20 mouse cellular contexts compared by ENCODE assay signal in genomic region chr2:77168781-77169180, GRCm38 (mm10). TPM values are rescaled to one million over a fixed set of nuclear protein-coding genes. Genes with fewer than 3 reads are reported as not detected.
DNase-seq lines count a peak whose midpoint lies in the region; ATAC-seq and TF ChIP-seq lines count a peak whose summit lies in the region.
"Had no signal": no experiment of that assay in that cellular context is flagged by ENCODE, and none has a peak within 500 bp of the region (broad histone marks: within the 10 kb centered on the region; RNA-seq: fewer than 3 reads in every experiment).

No protein-coding gene starts in this region.

- no peak for ATAC-seq in hindbrain, postnatal 0 days
- no peak for ATAC-seq in hindbrain, embryonic 14.5 days (ENCODE audit: low FRiP score)
- no peak for ATAC-seq in lung, embryonic 14.5 days (ENCODE audit: insufficient read depth)
- no peak for ATAC-seq in intestine, embryonic 15.5 days
- ATAC-seq: CD4-positive, CD25-positive, alpha-beta regulatory T cell, adult 4 months; forebrain, embryonic 15.5 days had no signal

- H3K27ac ChIP-seq in hindbrain, postnatal 0 days, result no peak overlapping the region
- H3K27ac ChIP-seq in hindbrain, embryonic 14.5 days, result no peak overlapping the region
- H3K27ac ChIP-seq in lung, embryonic 14.5 days (ENCODE audit: low read depth), result no peak overlapping the region
- peak overlapping the region; percentile 60 for H3K27ac ChIP-seq in cortical plate, adult 2 months (ENCODE audit: insufficient read depth, low read length)
- no peak overlapping the region for H3K27ac ChIP-seq in intestine, embryonic 15.5 days
- H3K27ac ChIP-seq: embryonic facial prominence, embryonic 12.5 days; forebrain, embryonic 15.5 days; hindbrain, embryonic 13.5 days; liver, embryonic 14.5 days had no signal

- DNase-seq in heart, adult 11 months, result peak; percentile 82
- no peak for DNase-seq in heart, adult 9 months (ENCODE audit: low spot score in 2 of 2)
- no peak for DNase-seq in hindbrain, postnatal 0 days (ENCODE audit: low spot score)
- DNase-seq in hindbrain, embryonic 14.5 days (ENCODE audit: low spot score), result no peak
- no peak for DNase-seq in lung, embryonic 14.5 days
- DNase-seq in lung, postnatal 10 days, result no peak
- DNase-seq: cerebellum, adult 8-10 months; gastrocnemius, postnatal 36 days; kidney, adult 9 months; kidney, postnatal 4 days; right cerebral cortex, postnatal 25 days; thymus, postnatal 14 days had no signal

- 93% methylated on average over 7 of the region's 7 CpGs for WGBS in hindbrain, postnatal 0 days
- WGBS in hindbrain, embryonic 14.5 days, result 90% methylated on average over 7 of the region's 7 CpGs
- 68% methylated on average over 7 of the region's 7 CpGs for WGBS in lung, embryonic 14.5 days
- WGBS in intestine, embryonic 15.5 days, result 92% methylated on average over 7 of the region's 7 CpGs

- TF ChIP-seq CTCF in hindbrain, postnatal 0 days (IDR thresholded peaks at IDR 0.05; ENCODE audit: low read depth), result no peak
- no peak for TF ChIP-seq CTCF in lung, embryonic 14.5 days (IDR thresholded peaks at IDR 0.05; ENCODE audit: low read depth)
- TF ChIP-seq CTCF in cortical plate, adult 2 months (IDR thresholded peaks at IDR 0.05; ENCODE audit: extremely low read depth, insufficient read depth, low read length), result no peak

- no peaks in the 10 kb centered on the region for H3K27me3 ChIP-seq in hindbrain, postnatal 0 days (ENCODE audit: insufficient read depth, low read length)
- 0 out of 2 replicates have a peak, but pooled peaks cover 3% of the 10 kb centered on the region for H3K27me3 ChIP-seq in hindbrain, embryonic 14.5 days (ENCODE audit: control insufficient read depth, insufficient read depth, low read length)
- H3K27me3 ChIP-seq in lung, embryonic 14.5 days (ENCODE audit: insufficient read depth, low read length), result no peaks in the 10 kb centered on the region
- H3K27me3 ChIP-seq in intestine, embryonic 15.5 days (replicated peaks), result no peaks in the 10 kb centered on the region
- H3K27me3 ChIP-seq: embryonic facial prominence, embryonic 12.5 days; forebrain, embryonic 15.5 days had no signal

- TF ChIP-seq POLR2A in cortical plate, adult 2 months (IDR thresholded peaks at IDR 0.05; ENCODE audit: extremely low read depth, insufficient read depth, low read length), result no peak

- no peak overlapping the region for H3K4me3 ChIP-seq in hindbrain, postnatal 0 days (ENCODE audit: low read length)
- no peak overlapping the region for H3K4me3 ChIP-seq in hindbrain, embryonic 14.5 days (replicated peaks; ENCODE audit: low read length)
- no peak overlapping the region for H3K4me3 ChIP-seq in lung, embryonic 14.5 days (ENCODE audit: low read depth, low read length)
- peak overlapping the region; percentile 5; the same call in 1 of the 2 replicates for H3K4me3 ChIP-seq in cortical plate, adult 2 months (ENCODE audit: insufficient read depth, low read length)
- H3K4me3 ChIP-seq in intestine, embryonic 15.5 days (replicated peaks), result no peak overlapping the region
- H3K4me3 ChIP-seq: embryonic facial prominence, embryonic 12.5 days; forebrain, embryonic 15.5 days; hindbrain, embryonic 13.5 days had no signal

- H3K36me3 ChIP-seq in hindbrain, postnatal 0 days (ENCODE audit: insufficient read depth, low read length), result no peaks in the 10 kb centered on the region
- no peaks in the 10 kb centered on the region for H3K36me3 ChIP-seq in hindbrain, embryonic 14.5 days (replicated peaks; ENCODE audit: control insufficient read depth, insufficient read depth)
- no peaks in the 10 kb centered on the region for H3K36me3 ChIP-seq in lung, embryonic 14.5 days (ENCODE audit: insufficient read depth)
- no peaks in the 10 kb centered on the region for H3K36me3 ChIP-seq in intestine, embryonic 15.5 days
- H3K36me3 ChIP-seq: embryonic facial prominence, embryonic 12.5 days; forebrain, embryonic 15.5 days; G1E; hindbrain, embryonic 13.5 days had no signal

- no peak overlapping the region for H3K9ac ChIP-seq in hindbrain, postnatal 0 days (replicated peaks; ENCODE audit: low read length)
- H3K9ac ChIP-seq in hindbrain, embryonic 14.5 days, result no peak overlapping the region
- H3K9ac ChIP-seq in lung, embryonic 14.5 days, result no peak overlapping the region
- no peak overlapping the region for H3K9ac ChIP-seq in intestine, embryonic 15.5 days
- H3K9ac ChIP-seq: embryonic facial prominence, embryonic 12.5 days; forebrain, embryonic 15.5 days; hindbrain, embryonic 13.5 days; liver, embryonic 14.5 days had no signal

- H3K4me1 ChIP-seq in hindbrain, postnatal 0 days (ENCODE audit: insufficient read depth, low read length), result peaks cover under 1% of the 10 kb centered on the region; the same call in 1 of the 2 replicates
- peaks cover 20% of the 10 kb centered on the region for H3K4me1 ChIP-seq in hindbrain, embryonic 14.5 days (replicated peaks; ENCODE audit: control insufficient read depth, insufficient read depth, low read length)
- H3K4me1 ChIP-seq in lung, embryonic 14.5 days (ENCODE audit: insufficient read depth), result peaks cover 8% of the 10 kb centered on the region; the same call in 1 of the 2 replicates
- H3K4me1 ChIP-seq in cortical plate, adult 2 months (ENCODE audit: control insufficient read depth, insufficient read depth, low read length), result no peaks in the 10 kb centered on the region; the same call in 1 of the 2 replicates
- H3K4me1 ChIP-seq in intestine, embryonic 15.5 days (replicated peaks), result peaks cover 12% of the 10 kb centered on the region

- H3K4me2 ChIP-seq in hindbrain, postnatal 0 days (ENCODE audit: low read depth, low read length), result peak overlapping the region; percentile 34; the same call in 1 of the 2 replicates
- H3K4me2 ChIP-seq in hindbrain, embryonic 14.5 days (replicated peaks), result no peak overlapping the region
- H3K4me2 ChIP-seq in lung, embryonic 14.5 days, result peak overlapping the region; percentile 88
- no peak overlapping the region for H3K4me2 ChIP-seq in intestine, embryonic 15.5 days (replicated peaks)
- H3K4me2 ChIP-seq: hindbrain, embryonic 13.5 days had no signal

- H3K9me3 ChIP-seq in hindbrain, postnatal 0 days (ENCODE audit: low read length), result no peaks in the 10 kb centered on the region
- no peaks in the 10 kb centered on the region for H3K9me3 ChIP-seq in hindbrain, embryonic 14.5 days (ENCODE audit: control insufficient read depth, low read length)
- H3K9me3 ChIP-seq in lung, embryonic 14.5 days (ENCODE audit: low read depth, low read length), result no peaks in the 10 kb centered on the region
- no peaks in the 10 kb centered on the region for H3K9me3 ChIP-seq in intestine, embryonic 15.5 days
- H3K9me3 ChIP-seq: embryonic facial prominence, embryonic 12.5 days; forebrain, embryonic 15.5 days; hindbrain, embryonic 13.5 days had no signal

RNA-seq across cellular contexts. Expression of gene Ccdc141, which starts 1.7 kb away (rescaled TPM):
- total RNA-seq in hindbrain, postnatal 0 days (2014; rRNA removed), result 11.7 and 20.0 TPM in 2 replicates
- polyA plus RNA-seq in hindbrain, postnatal 0 days (2015; fragmentation: Nextera tagmentation; extraction: Ambion mirVana), result 10.1 and 13.6 TPM in 2 replicates
- 8.6 and 10.7 TPM in 2 replicates for polyA plus RNA-seq in hindbrain, embryonic 14.5 days (2014; fragmentation: Nextera tagmentation; extraction: Ambion mirVana)
- 8.4 and 15.0 TPM in 2 replicates for polyA plus RNA-seq in lung, embryonic 14.5 days (2014; fragmentation: Nextera tagmentation; extraction: Ambion mirVana)
- polyA plus RNA-seq in cortical plate, adult 2 months (2012; rRNA removed), result 11.2 and 12.6 TPM in 2 replicates
- 5.6 and 7.1 TPM in 2 replicates for polyA plus RNA-seq in intestine, embryonic 15.5 days (2015; fragmentation: Nextera tagmentation; extraction: Ambion mirVana)
- polyA plus RNA-seq: G1E had no signal

Comparison
In these comparisons a context has a peak if more than half of its experiments do, and no peak if none do; other contexts are left out.
1. H3K4me2 ChIP-seq: peak in hindbrain, postnatal 0 days (single experiment) and lung, embryonic 14.5 days (single experiment); none in hindbrain, embryonic 14.5 days (single experiment) and intestine, embryonic 15.5 days (single experiment).